Mouse (Mus musculus): ENCODE data around the gene Camk1g.

DNA sequence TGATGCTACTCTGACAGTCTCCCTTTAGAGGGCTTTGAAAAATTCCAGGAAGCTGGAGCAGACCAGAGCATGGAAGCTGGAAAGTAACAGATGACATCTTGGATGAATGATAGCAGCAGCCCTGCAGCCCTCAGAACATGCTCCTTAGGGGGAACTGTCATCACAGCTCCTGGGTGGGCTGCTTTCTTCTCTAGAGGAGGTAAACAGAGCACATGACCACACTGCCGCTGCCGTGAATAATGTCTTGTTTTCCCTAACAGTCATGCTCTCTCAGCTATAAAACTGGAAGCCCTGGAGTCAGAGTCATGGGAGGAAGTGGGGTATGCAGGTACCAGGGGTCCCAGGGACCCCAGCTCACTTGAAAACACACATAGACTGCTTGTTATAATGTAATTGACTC lies 49.1 kb upstream of the Camk1g start:
- no peak for TF ChIP-seq POLR2A (IDR thresholded peaks at IDR 0.05; ENCODE audit: low read depth, low read length)
- TF ChIP-seq CTCF (conservative IDR thresholded peaks at IDR 0.05 in 1 of 2, IDR thresholded peaks at IDR 0.05 in 1 of 2; ENCODE audit: low read depth in 2 of 2, low read length in 2 of 2): no peak
- TF ChIP-seq TBP (conservative IDR thresholded peaks at IDR 0.05; ENCODE audit: low read depth, low read length): no peak
- TF ChIP-seq MEF2A (IDR thresholded peaks at IDR 0.05; ENCODE audit: borderline replicate concordance, low read depth, low read length): no peak
- TF ChIP-seq ZC3H11A (IDR thresholded peaks at IDR 0.05; ENCODE audit: low read depth, low read length): no peak
- no peak for TF ChIP-seq JUND (conservative IDR thresholded peaks at IDR 0.05; ENCODE audit: low read depth, low read length)
- no peak for TF ChIP-seq IRF4 (IDR thresholded peaks at IDR 0.05; ENCODE audit: low read depth, low read length)
